Mouse (Mus musculus): ENCODE measurements at regions not wholly inside any gene's neighbourhood (a gene's known extent, or its start where the extent isn't known, plus 50 kb on each side); places are given as distances from the start of the nearest gene placed in this dataset.

DNA sequence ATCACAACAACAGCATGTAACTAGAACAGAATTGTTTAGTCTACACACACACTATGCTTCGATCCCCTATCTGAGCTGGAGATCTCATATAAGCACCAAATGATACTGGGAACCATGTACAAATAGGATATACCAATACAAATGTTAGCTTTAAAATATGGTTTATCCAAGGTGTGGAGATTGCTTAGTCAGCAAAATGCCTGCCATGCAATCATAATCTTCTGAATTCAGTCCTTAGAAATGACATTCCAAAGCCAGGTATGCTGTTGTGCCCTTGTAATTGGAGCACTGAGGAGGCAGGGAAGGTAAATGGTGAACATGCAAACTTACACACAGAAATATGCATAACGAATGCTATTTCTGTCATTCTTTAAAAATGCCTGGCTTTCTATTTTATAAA lies 54.0 kb upstream of the Thsd7b start:
- H3K4me3 ChIP-seq, result no peak overlapping the region
- no peak overlapping the region for H3ac ChIP-seq (ENCODE audit: control insufficient read depth, insufficient read length)
- TF ChIP-seq TCF12 (IDR thresholded peaks at IDR 0.05; ENCODE audit: insufficient read depth, poor library complexity, severe bottlenecking) (no peak), MYOG (IDR thresholded peaks at IDR 0.05; ENCODE audit: control insufficient read depth in 1 of 3, insufficient read depth in 1 of 3, insufficient read length in 2 of 3, low read depth in 2 of 3) (no peak)
- H3K79me2 ChIP-seq (ENCODE audit: control insufficient read depth, insufficient read depth), result no peaks in the 10 kb centered on the region
- H3K4me2 ChIP-seq (ENCODE audit: low read depth), result no peak overlapping the region
- no peaks in the 10 kb centered on the region for H3K27me3 ChIP-seq (ENCODE audit: control insufficient read depth, insufficient read depth, insufficient read length)
- no peaks in the 10 kb centered on the region for H3K36me3 ChIP-seq (ENCODE audit: control insufficient read depth, insufficient read depth)

DNA sequence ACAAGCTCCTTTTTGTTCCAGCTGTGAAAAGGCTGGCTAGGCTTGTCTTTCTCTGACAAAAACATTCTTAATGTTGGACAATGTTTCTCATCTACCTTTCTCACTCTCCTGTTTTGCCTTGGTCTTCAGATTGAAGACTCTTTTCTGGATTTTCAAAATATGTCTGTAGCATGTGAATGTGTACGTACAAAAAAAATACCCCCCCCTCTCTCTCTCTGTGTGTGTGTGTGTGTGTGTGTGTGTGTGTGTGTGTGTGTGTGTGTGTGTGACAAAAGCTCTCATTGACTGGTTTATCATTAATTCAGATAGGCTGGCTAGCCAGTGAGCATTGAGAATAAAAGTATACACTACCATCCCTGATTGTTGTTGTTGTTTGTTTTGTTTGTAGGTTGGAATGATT lies 64.3 kb upstream of the Thsd7b start:
- no peaks in the 10 kb centered on the region for H3K79me2 ChIP-seq (ENCODE audit: control insufficient read depth, insufficient read depth)
- TF ChIP-seq MYOG (IDR thresholded peaks at IDR 0.05; ENCODE audit: control insufficient read depth in 1 of 3, insufficient read depth in 1 of 3, insufficient read length in 2 of 3, low read depth in 2 of 3) (no peak), TCF3 (IDR thresholded peaks at IDR 0.05; ENCODE audit: insufficient read length, low read depth) (no peak), POLR2AphosphoS2 (IDR thresholded peaks at IDR 0.05; ENCODE audit: insufficient read length, low read depth) (no peak), TCF12 (IDR thresholded peaks at IDR 0.05; ENCODE audit: insufficient read depth, poor library complexity, severe bottlenecking) (no peak), SRF (IDR thresholded peaks at IDR 0.05; ENCODE audit: control insufficient read depth, insufficient read length, low read depth) (no peak), MYOD1 (IDR thresholded peaks at IDR 0.05; ENCODE audit: control insufficient read depth in 1 of 3, insufficient read length in 2 of 3, low read depth in 2 of 3) (no peak), MAX (IDR thresholded peaks at IDR 0.05; ENCODE audit: low read depth) (no peak), CEBPB (IDR thresholded peaks at IDR 0.05; ENCODE audit: insufficient read depth, poor library complexity, severe bottlenecking) (no peak), REST (IDR thresholded peaks at IDR 0.05; ENCODE audit: insufficient read depth, insufficient read length) (no peak), USF1 (IDR thresholded peaks at IDR 0.05; ENCODE audit: low read depth) (no peak), POLR2A (IDR thresholded peaks at IDR 0.05; ENCODE audit: insufficient read length, low read depth) (no peak), E2F4 (IDR thresholded peaks at IDR 0.05; ENCODE audit: insufficient read depth) (no peak)
- no peaks in the 10 kb centered on the region for H3K27me3 ChIP-seq (ENCODE audit: control insufficient read depth, insufficient read depth, insufficient read length)
- no peak overlapping the region for H3K4me3 ChIP-seq
- H3K4me2 ChIP-seq (ENCODE audit: low read depth), result no peak overlapping the region
- no peak overlapping the region for H3ac ChIP-seq (ENCODE audit: control insufficient read depth, insufficient read length)
- no peaks in the 10 kb centered on the region for H3K36me3 ChIP-seq (ENCODE audit: control insufficient read depth, insufficient read depth)

DNA sequence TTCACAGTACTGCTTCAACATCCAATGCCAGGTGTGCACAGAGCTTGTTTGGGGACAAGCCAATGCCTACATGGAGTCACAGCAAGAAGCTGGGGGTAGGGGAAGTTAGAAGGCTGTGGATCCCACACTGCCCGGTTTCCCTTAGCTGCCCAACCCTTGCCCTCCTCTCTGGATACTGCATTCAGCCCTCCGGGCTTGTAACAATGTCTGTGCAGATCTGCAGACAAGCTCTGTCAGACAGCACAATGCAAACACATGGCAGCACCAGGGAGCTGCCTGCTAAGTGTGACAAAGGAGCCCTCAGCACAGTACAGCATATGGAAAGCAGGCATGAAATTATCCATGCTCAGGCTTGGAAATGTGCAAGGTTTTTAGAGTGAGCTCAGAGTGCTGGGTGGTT lies 64.7 kb upstream of the Thsd7b start:
- no peaks in the 10 kb centered on the region for H3K36me3 ChIP-seq (ENCODE audit: control insufficient read depth, insufficient read depth)
- no peak overlapping the region for H3ac ChIP-seq (ENCODE audit: control insufficient read depth, insufficient read length)
- no peak overlapping the region for H3K4me3 ChIP-seq
- H3K27me3 ChIP-seq (ENCODE audit: control insufficient read depth, insufficient read depth, insufficient read length), result no peaks in the 10 kb centered on the region
- TF ChIP-seq TCF3 (IDR thresholded peaks at IDR 0.05; ENCODE audit: insufficient read length, low read depth) (no peak), POLR2AphosphoS2 (IDR thresholded peaks at IDR 0.05; ENCODE audit: insufficient read length, low read depth) (no peak), MYOG (IDR thresholded peaks at IDR 0.05; ENCODE audit: control insufficient read depth in 1 of 3, insufficient read depth in 1 of 3, insufficient read length in 2 of 3, low read depth in 2 of 3) (no peak), CEBPB (IDR thresholded peaks at IDR 0.05; ENCODE audit: insufficient read depth, poor library complexity, severe bottlenecking) (no peak), MAX (IDR thresholded peaks at IDR 0.05; ENCODE audit: low read depth) (no peak), USF1 (IDR thresholded peaks at IDR 0.05; ENCODE audit: low read depth) (no peak), POLR2A (IDR thresholded peaks at IDR 0.05; ENCODE audit: insufficient read length, low read depth) (no peak), SRF (IDR thresholded peaks at IDR 0.05; ENCODE audit: control insufficient read depth, insufficient read length, low read depth) (no peak), E2F4 (IDR thresholded peaks at IDR 0.05; ENCODE audit: insufficient read depth) (no peak), REST (IDR thresholded peaks at IDR 0.05; ENCODE audit: insufficient read depth, insufficient read length) (no peak), TCF12 (IDR thresholded peaks at IDR 0.05; ENCODE audit: insufficient read depth, poor library complexity, severe bottlenecking) (no peak), MYOD1 (IDR thresholded peaks at IDR 0.05; ENCODE audit: control insufficient read depth in 1 of 3, insufficient read length in 2 of 3, low read depth in 2 of 3) (no peak)
- H3K79me2 ChIP-seq (ENCODE audit: control insufficient read depth, insufficient read depth), result no peaks in the 10 kb centered on the region
- H3K4me2 ChIP-seq (ENCODE audit: low read depth), result no peak overlapping the region

DNA sequence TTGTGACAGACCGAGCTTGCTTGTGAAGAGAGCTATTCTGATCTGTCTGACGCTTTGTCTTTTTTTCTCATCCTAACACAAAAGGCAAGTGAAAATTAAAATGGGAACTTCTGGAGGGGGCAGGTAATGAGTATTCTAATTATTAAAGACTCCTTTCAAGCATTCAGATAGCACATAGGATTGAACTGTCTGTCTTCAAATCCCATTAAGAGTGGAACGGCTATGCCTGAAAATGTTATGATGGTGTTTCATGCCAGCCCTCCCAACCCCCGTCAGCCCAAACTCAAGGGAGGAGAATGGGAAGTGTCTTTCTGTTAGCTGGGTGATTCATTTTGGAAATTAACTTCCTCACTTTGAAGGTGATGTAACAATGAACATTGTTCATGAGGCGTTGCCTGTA lies 65.4 kb upstream of the Thsd7b start:
- Histone ChIP-seq H3K79me2 (ENCODE audit: control insufficient read depth, insufficient read depth) (no peaks in the 10 kb centered on the region), H3K36me3 (ENCODE audit: control insufficient read depth, insufficient read depth) (no peaks in the 10 kb centered on the region), H3K4me2 (ENCODE audit: low read depth) (no peak overlapping the region), H3K27me3 (ENCODE audit: control insufficient read depth, insufficient read depth, insufficient read length) (no peaks in the 10 kb centered on the region), H3K4me3 (no peak overlapping the region), H3ac (ENCODE audit: control insufficient read depth, insufficient read length) (no peak overlapping the region)
- TF ChIP-seq REST (IDR thresholded peaks at IDR 0.05; ENCODE audit: insufficient read depth, insufficient read length), result no peak
- no peak for TF ChIP-seq MYOD1 (IDR thresholded peaks at IDR 0.05; ENCODE audit: control insufficient read depth in 1 of 3, insufficient read length in 2 of 3, low read depth in 2 of 3)
- no peak for TF ChIP-seq USF1 (IDR thresholded peaks at IDR 0.05; ENCODE audit: low read depth)
- TF ChIP-seq TCF12 (IDR thresholded peaks at IDR 0.05; ENCODE audit: insufficient read depth, poor library complexity, severe bottlenecking), result no peak
- TF ChIP-seq POLR2AphosphoS2 (IDR thresholded peaks at IDR 0.05; ENCODE audit: insufficient read length, low read depth), result no peak
- TF ChIP-seq MAX (IDR thresholded peaks at IDR 0.05; ENCODE audit: low read depth), result no peak
- TF ChIP-seq CEBPB (IDR thresholded peaks at IDR 0.05; ENCODE audit: insufficient read depth, poor library complexity, severe bottlenecking), result no peak
- no peak for TF ChIP-seq MYOG (IDR thresholded peaks at IDR 0.05; ENCODE audit: control insufficient read depth in 1 of 3, insufficient read depth in 1 of 3, insufficient read length in 2 of 3, low read depth in 2 of 3)
- no peak for TF ChIP-seq E2F4 (IDR thresholded peaks at IDR 0.05; ENCODE audit: insufficient read depth)
- TF ChIP-seq TCF3 (IDR thresholded peaks at IDR 0.05; ENCODE audit: insufficient read length, low read depth), result no peak
- no peak for TF ChIP-seq POLR2A (IDR thresholded peaks at IDR 0.05; ENCODE audit: insufficient read length, low read depth)
- TF ChIP-seq SRF (IDR thresholded peaks at IDR 0.05; ENCODE audit: control insufficient read depth, insufficient read length, low read depth), result no peak

DNA sequence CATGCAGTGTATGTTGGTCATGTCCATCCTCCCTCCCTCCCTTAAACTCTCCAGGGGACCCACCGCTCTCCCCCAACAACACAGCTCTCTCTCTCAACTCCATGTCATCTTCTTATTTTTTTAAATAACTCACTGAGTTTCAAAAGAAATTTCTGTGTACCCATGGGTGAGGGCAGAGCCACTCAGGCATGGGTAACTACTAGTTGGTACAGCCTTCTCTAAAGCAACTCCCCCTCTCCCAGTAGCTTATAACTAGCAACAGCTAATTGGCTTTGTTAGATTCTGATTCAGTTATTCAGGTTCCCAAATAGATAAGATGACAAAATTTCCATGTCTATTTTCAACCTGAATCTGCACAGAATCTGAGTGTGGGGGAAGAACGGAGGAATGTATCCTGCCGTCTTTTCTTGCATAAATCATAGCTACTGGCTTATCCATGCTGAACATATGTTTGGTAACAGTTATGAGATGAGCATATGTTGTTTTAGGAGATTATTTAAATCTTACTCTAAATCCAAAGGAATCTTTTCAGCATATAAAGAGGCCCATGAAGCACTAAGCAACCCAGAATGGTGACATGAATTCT lies 92.8 kb upstream of the Thsd7b start:
- Histone ChIP-seq H3K79me2 (ENCODE audit: control insufficient read depth, insufficient read depth) (no peaks in the 10 kb centered on the region), H3K36me3 (ENCODE audit: control insufficient read depth, insufficient read depth) (no peaks in the 10 kb centered on the region), H3K27me3 (ENCODE audit: control insufficient read depth, insufficient read depth, insufficient read length) (no peaks in the 10 kb centered on the region), H3K4me2 (ENCODE audit: low read depth) (no peak overlapping the region), H3K4me3 (no peak overlapping the region), H3ac (ENCODE audit: control insufficient read depth, insufficient read length) (no peak overlapping the region)
- TF ChIP-seq CEBPB (IDR thresholded peaks at IDR 0.05; ENCODE audit: insufficient read depth, poor library complexity, severe bottlenecking) (no peak), REST (IDR thresholded peaks at IDR 0.05; ENCODE audit: insufficient read depth, insufficient read length) (no peak), POLR2AphosphoS2 (IDR thresholded peaks at IDR 0.05; ENCODE audit: insufficient read length, low read depth) (no peak), E2F4 (IDR thresholded peaks at IDR 0.05; ENCODE audit: insufficient read depth) (no peak), TCF3 (IDR thresholded peaks at IDR 0.05; ENCODE audit: insufficient read length, low read depth) (no peak), SRF (IDR thresholded peaks at IDR 0.05; ENCODE audit: control insufficient read depth, insufficient read length, low read depth) (no peak), POLR2A (IDR thresholded peaks at IDR 0.05; ENCODE audit: insufficient read length, low read depth) (no peak), MYOD1 (IDR thresholded peaks at IDR 0.05; ENCODE audit: control insufficient read depth in 1 of 3, insufficient read length in 2 of 3, low read depth in 2 of 3) (no peak), USF1 (IDR thresholded peaks at IDR 0.05; ENCODE audit: low read depth) (no peak), MYOG (IDR thresholded peaks at IDR 0.05; ENCODE audit: control insufficient read depth in 1 of 3, insufficient read depth in 1 of 3, insufficient read length in 2 of 3, low read depth in 2 of 3) (no peak)

Data from myocyte (in vitro differentiated cells).